Mouse (Mus musculus): ENCODE data around the gene Mier3.

Gene Mier3

DNA sequence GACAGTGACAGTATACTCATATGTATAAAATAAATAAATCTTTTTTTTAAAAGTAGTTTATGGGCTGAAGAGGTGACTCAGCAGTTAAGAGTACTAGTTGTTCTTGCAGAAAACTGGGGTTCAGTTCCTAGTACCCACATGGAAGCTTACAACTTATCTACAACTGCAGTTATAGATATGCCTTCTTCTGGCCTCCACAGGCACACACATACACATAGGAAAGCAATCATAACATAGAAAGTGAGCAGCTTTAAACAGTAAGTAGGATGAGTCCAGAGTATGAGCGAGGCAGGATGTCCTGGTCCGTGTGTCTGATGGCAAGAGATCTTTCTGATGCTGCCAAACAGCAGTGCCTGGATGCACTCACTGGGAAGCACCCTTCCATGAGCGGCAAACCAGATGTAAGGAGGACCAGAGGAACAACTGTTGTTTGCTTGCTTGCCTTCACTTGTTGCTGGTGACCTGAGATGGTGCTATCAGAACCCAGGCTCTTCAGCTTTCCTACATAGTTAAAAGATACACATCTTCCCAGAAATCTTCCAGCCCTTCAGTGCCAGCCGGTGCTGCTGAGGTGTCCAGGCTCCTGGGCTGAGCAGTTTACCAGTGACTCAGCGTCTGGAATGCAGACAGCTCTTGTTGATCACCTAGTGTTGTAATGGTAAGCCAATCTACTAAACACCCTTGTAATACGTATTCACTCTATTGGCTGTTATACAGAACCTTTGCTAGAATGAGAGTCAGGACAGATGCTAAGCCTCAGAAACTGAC, 63.6 kb downstream of the Mier3 start:
- TF ChIP-seq GATA4 (IDR thresholded peaks at IDR 0.05; ENCODE audit: insufficient replicate concordance, low read length), result no peak

DNA sequence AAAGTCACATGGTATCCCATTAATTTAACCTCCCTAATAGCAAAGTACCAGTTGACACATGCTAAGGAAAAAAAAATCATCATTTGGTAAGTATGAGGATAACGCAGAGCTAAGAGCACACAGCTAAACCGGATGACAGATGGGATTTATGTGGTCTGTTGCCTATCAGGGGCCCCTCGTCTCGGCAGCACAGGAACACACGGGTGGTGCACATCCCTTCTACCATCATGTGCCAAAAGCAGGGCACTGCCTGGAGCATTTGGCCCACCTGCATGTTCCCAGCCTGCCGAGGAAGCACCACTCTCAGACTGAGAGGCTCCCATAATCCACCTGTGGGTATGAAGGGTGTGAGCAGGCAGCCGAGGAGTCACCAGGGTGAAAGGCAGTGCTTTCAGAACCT, 64.4 kb downstream of the Mier3 start:
- no peak for TF ChIP-seq GATA4 (IDR thresholded peaks at IDR 0.05; ENCODE audit: insufficient replicate concordance, low read length)

DNA sequence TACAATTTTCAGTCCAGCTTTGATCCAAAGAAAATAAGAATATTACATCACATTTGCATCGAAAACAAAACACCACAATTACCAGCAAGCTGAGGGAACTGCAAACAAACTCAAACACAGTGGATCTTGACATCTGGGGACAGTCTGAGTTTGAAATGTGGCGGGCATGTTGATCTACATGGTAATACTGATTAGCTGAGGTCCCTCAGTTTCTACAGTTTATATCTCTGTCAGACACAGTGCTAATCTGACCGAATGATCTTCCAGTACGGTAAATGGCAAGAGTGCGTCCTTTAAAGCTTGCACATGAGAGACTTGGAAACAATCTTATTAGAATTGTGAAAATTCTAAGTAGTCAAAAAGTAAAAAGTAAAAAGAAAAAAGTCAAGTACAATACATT, 66.1 kb downstream of the Mier3 start:
- no peak for TF ChIP-seq GATA4 (IDR thresholded peaks at IDR 0.05; ENCODE audit: insufficient replicate concordance, low read length)

- no peak for TF ChIP-seq GATA4 (IDR thresholded peaks at IDR 0.05; ENCODE audit: insufficient replicate concordance, low read length)
Observed at GRCm38 (mm10) chr13:111748301-111749062, 67.7 kb downstream of the Mier3 start.

GRCm38 (mm10) chr13:111753321-111753720, 72.5 kb downstream of the Mier3 start:
- no peak for TF ChIP-seq GATA4 (IDR thresholded peaks at IDR 0.05; ENCODE audit: insufficient replicate concordance, low read length)

DNA sequence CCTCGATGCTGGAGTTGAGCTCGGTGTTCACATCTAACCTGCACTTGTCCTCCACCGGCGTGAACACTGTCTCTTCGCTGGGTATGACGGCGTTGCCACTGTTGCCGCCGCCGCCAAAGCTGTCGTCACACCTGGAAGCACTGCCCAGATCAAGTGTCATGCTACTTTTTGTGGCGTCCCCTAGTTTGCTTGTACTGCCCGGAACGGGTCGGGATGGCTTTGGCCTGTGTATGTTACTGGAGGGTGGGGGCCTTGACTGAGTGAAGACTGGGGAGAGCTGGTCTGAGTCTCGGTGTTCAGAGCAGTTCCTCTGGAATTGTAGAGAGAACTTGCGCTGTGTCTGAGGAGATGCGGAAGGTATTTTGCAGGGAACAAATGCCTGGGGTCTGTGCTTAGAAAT, 74.6 kb downstream of the Mier3 start:
- no peak for TF ChIP-seq GATA4 (IDR thresholded peaks at IDR 0.05; ENCODE audit: insufficient replicate concordance, low read length)

DNA sequence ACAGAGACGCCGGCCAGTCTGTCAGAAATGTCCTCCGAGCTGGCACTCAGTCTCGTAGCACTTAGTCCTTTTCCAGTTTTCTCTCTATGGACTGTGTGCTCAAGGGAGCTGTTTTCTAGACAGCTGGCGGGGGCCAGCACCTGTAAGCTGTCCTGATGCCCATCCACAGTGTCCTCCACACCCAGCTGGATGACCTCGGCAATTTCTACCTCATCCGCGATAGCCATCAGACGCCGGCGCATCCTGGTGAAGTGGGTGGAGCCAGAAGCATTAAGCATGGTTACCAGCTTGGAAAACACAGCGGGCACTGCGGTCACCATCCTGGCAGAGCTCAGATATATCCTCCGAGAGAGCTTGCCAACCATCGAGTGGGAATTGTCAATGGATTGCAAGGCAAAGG, 75.2 kb downstream of the Mier3 start:
- TF ChIP-seq GATA4 (IDR thresholded peaks at IDR 0.05; ENCODE audit: insufficient replicate concordance, low read length), result no peak

GRCm38 (mm10) chr13:111756986-111757385, 76.2 kb downstream of the Mier3 start:
- no peak for TF ChIP-seq GATA4 (IDR thresholded peaks at IDR 0.05; ENCODE audit: insufficient replicate concordance, low read length)

DNA sequence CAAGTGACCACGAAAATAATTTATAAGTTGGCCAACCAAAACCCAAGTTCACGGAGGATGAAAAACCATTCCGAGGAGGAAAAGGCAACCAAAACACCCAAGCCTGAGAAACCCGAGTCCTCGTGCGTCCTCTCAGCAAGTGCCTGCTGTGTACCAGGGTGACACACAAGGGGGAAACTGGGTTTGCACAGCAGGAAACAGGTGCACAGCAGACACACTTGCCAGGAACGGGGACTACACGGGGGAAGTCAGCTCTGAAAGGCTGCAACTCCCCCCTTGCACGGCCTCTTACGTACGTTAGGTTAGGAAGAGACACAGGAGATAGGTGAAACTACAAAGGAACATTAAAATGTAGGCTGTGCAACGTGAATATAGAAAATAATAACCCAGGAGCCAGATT, 81.7 kb downstream of the Mier3 start:
- no peak for TF ChIP-seq GATA4 (IDR thresholded peaks at IDR 0.05; ENCODE audit: insufficient replicate concordance, low read length)
